Mouse (Mus musculus): ENCODE data around the gene Ak5. TPM values are rescaled to one million over a fixed set of nuclear protein-coding genes. Genes with fewer than 3 reads are reported as not detected.

The Ak5 gene
- polyA plus RNA-seq, 1 experiment from 2014 or later = 1.9 TPM

- WGBS = 82% methylated on average over 8 of the region's 8 CpGs
- no peak overlapping the region for H3K27ac ChIP-seq
- peaks cover 5% of the 10 kb centered on the region; the same call in 1 of the 2 replicates for H3K9me3 ChIP-seq
Measured at GRCm38 (mm10) chr3:152507900-152508299, 160.3 kb downstream of the Ak5 start.

GRCm38 (mm10) chr3:152498968-152499696 is 169.0 kb downstream of the Ak5 start:
- Histone ChIP-seq H3K4me1 (peaks cover 7% of the 10 kb centered on the region; the same call in 1 of the 2 replicates), H3K27me3 (no peaks in the 10 kb centered on the region), H3K36me3 (no peaks in the 10 kb centered on the region), H3K4me3 (no peak overlapping the region), H3K9ac (no peak overlapping the region), H3K4me2 (replicated peaks) (no peak overlapping the region), H3K27ac (no peak overlapping the region), H3K9me3 (no peaks in the 10 kb centered on the region)
- ATAC-seq (ENCODE audit: insufficient number of reproducible peaks, insufficient read depth, low FRiP score, low TSS enrichment) = no peak
- 72% methylated on average over 2 of the region's 2 CpGs for WGBS

More at GRCm38 (mm10) chr3:152507900-152508299, 160.3 kb downstream of the Ak5 start:
- Histone ChIP-seq H3K36me3 (no peaks in the 10 kb centered on the region), H3K4me2 (replicated peaks) (no peak overlapping the region), H3K9ac (no peak overlapping the region), H3K27me3 (no peaks in the 10 kb centered on the region), H3K4me1 (no peaks in the 10 kb centered on the region), H3K4me3 (no peak overlapping the region)
- ATAC-seq (ENCODE audit: insufficient number of reproducible peaks, insufficient read depth, low FRiP score, low TSS enrichment) = no peak

- no peak overlapping the region for H3K4me3 ChIP-seq
- H3K27ac ChIP-seq = no peak overlapping the region
- no peak for ATAC-seq (ENCODE audit: insufficient number of reproducible peaks, insufficient read depth, low FRiP score, low TSS enrichment)
- H3K27me3 ChIP-seq = no peaks in the 10 kb centered on the region
- WGBS = 87% methylated on average over 2 of the region's 2 CpGs
- H3K4me1 ChIP-seq = peaks cover 7% of the 10 kb centered on the region; the same call in 1 of the 2 replicates
- H3K4me2 ChIP-seq (replicated peaks) = no peak overlapping the region
- H3K36me3 ChIP-seq = no peaks in the 10 kb centered on the region
- H3K9ac ChIP-seq = no peak overlapping the region
- H3K9me3 ChIP-seq = no peaks in the 10 kb centered on the region
Measured at GRCm38 (mm10) chr3:152497842-152498241, 170.3 kb downstream of the Ak5 start.

GRCm38 (mm10) chr3:152497084-152497483 is 171.1 kb downstream of the Ak5 start:
- no peaks in the 10 kb centered on the region for H3K9me3 ChIP-seq
- H3K4me1 ChIP-seq = peaks cover 7% of the 10 kb centered on the region; the same call in 1 of the 2 replicates
- no peak overlapping the region for H3K9ac ChIP-seq
- H3K36me3 ChIP-seq = no peaks in the 10 kb centered on the region
- no peak overlapping the region for H3K4me2 ChIP-seq (replicated peaks)
- ATAC-seq (ENCODE audit: insufficient number of reproducible peaks, insufficient read depth, low FRiP score, low TSS enrichment) = no peak
- no peak overlapping the region for H3K4me3 ChIP-seq
- 55% methylated on average over 7 of the region's 7 CpGs for WGBS
- H3K27ac ChIP-seq = no peak overlapping the region
- no peaks in the 10 kb centered on the region for H3K27me3 ChIP-seq

GRCm38 (mm10) chr3:152495415-152495898 is 172.7 kb downstream of the Ak5 start:
- Histone ChIP-seq H3K4me1 (0 out of 2 replicates have a peak, but pooled peaks cover 4% of the 10 kb centered on the region), H3K4me3 (no peak overlapping the region), H3K9ac (no peak overlapping the region), H3K9me3 (no peaks in the 10 kb centered on the region), H3K36me3 (no peaks in the 10 kb centered on the region), H3K27me3 (no peaks in the 10 kb centered on the region), H3K27ac (0 out of 2 replicates have a peak overlapping the region, but pooled peaks have one; percentile 23), H3K4me2 (replicated peaks) (no peak overlapping the region)
- no peak for ATAC-seq (ENCODE audit: insufficient number of reproducible peaks, insufficient read depth, low FRiP score, low TSS enrichment)
- WGBS = 74% methylated on average over 8 of the region's 8 CpGs

- Histone ChIP-seq H3K36me3 (no peaks in the 10 kb centered on the region), H3K9me3 (no peaks in the 10 kb centered on the region), H3K4me1 (0 out of 2 replicates have a peak, but pooled peaks cover 4% of the 10 kb centered on the region), H3K27me3 (no peaks in the 10 kb centered on the region), H3K4me3 (no peak overlapping the region), H3K4me2 (replicated peaks) (no peak overlapping the region), H3K9ac (no peak overlapping the region), H3K27ac (0 out of 2 replicates have a peak overlapping the region, but pooled peaks have one; percentile 23)
- ATAC-seq (ENCODE audit: insufficient number of reproducible peaks, insufficient read depth, low FRiP score, low TSS enrichment) = 0 out of 2 replicates have a peak, but pooled peaks have one; percentile 15
- WGBS = 58% methylated on average over 12 of the region's 12 CpGs
Measured at GRCm38 (mm10) chr3:152494667-152495360, 173.3 kb downstream of the Ak5 start.

- H3K9ac ChIP-seq = no peak overlapping the region
- H3K36me3 ChIP-seq = no peaks in the 10 kb centered on the region
- 0 out of 2 replicates have a peak, but pooled peaks cover 4% of the 10 kb centered on the region for H3K4me1 ChIP-seq
- 72% methylated on average over 2 of the region's 2 CpGs for WGBS
- H3K4me3 ChIP-seq = no peak overlapping the region
- H3K27ac ChIP-seq = no peak overlapping the region
- H3K27me3 ChIP-seq = no peaks in the 10 kb centered on the region
- no peaks in the 10 kb centered on the region for H3K9me3 ChIP-seq
- ATAC-seq (ENCODE audit: insufficient number of reproducible peaks, insufficient read depth, low FRiP score, low TSS enrichment) = no peak
- H3K4me2 ChIP-seq (replicated peaks) = no peak overlapping the region
Measured at GRCm38 (mm10) chr3:152493813-152494212, 174.3 kb downstream of the Ak5 start.

- Histone ChIP-seq H3K9ac (no peak overlapping the region), H3K4me2 (replicated peaks) (no peak overlapping the region), H3K9me3 (no peaks in the 10 kb centered on the region), H3K27me3 (no peaks in the 10 kb centered on the region), H3K4me1 (0 out of 2 replicates have a peak, but pooled peaks cover 4% of the 10 kb centered on the region), H3K36me3 (no peaks in the 10 kb centered on the region), H3K4me3 (no peak overlapping the region), H3K27ac (no peak overlapping the region)
- ATAC-seq (ENCODE audit: insufficient number of reproducible peaks, insufficient read depth, low FRiP score, low TSS enrichment) = no peak
- 77% methylated on average over 6 of the region's 6 CpGs for WGBS
Measured at GRCm38 (mm10) chr3:152492241-152492640, 175.9 kb downstream of the Ak5 start.

- WGBS = 85% methylated on average over 5 of the region's 5 CpGs
Measured at GRCm38 (mm10) chr3:152490423-152490822, 177.7 kb downstream of the Ak5 start.

GRCm38 (mm10) chr3:152488964-152489363 is 179.2 kb downstream of the Ak5 start:
- Histone ChIP-seq H3K36me3 (no peaks in the 10 kb centered on the region), H3K27me3 (no peaks in the 10 kb centered on the region), H3K27ac (no peak overlapping the region), H3K4me1 (peaks cover 7% of the 10 kb centered on the region), H3K9ac (no peak overlapping the region), H3K4me2 (replicated peaks) (no peak overlapping the region), H3K4me3 (no peak overlapping the region), H3K9me3 (no peaks in the 10 kb centered on the region)
- ATAC-seq (ENCODE audit: insufficient number of reproducible peaks, insufficient read depth, low FRiP score, low TSS enrichment) = no peak
- 85% methylated on average over 4 of the region's 4 CpGs for WGBS

More at GRCm38 (mm10) chr3:152490423-152490822, 177.7 kb downstream of the Ak5 start:
- Histone ChIP-seq H3K4me2 (replicated peaks) (no peak overlapping the region), H3K27me3 (no peaks in the 10 kb centered on the region), H3K4me3 (no peak overlapping the region), H3K9me3 (no peaks in the 10 kb centered on the region), H3K36me3 (no peaks in the 10 kb centered on the region), H3K4me1 (no peaks in the 10 kb centered on the region), H3K27ac (no peak overlapping the region), H3K9ac (no peak overlapping the region)
- no peak for ATAC-seq (ENCODE audit: insufficient number of reproducible peaks, insufficient read depth, low FRiP score, low TSS enrichment)

- Histone ChIP-seq H3K4me3 (no peak overlapping the region), H3K4me1 (peaks cover 19% of the 10 kb centered on the region), H3K27me3 (no peaks in the 10 kb centered on the region), H3K27ac (peak overlapping the region; percentile 65), H3K9me3 (no peaks in the 10 kb centered on the region), H3K36me3 (no peaks in the 10 kb centered on the region), H3K4me2 (replicated peaks) (0 out of 2 replicates have a peak overlapping the region, but pooled peaks have one; percentile 1), H3K9ac (0 out of 2 replicates have a peak overlapping the region, but pooled peaks have one; percentile 10)
- ATAC-seq (ENCODE audit: insufficient number of reproducible peaks, insufficient read depth, low FRiP score, low TSS enrichment) = no peak
- WGBS = 44% methylated on average over 6 of the region's 6 CpGs
Measured at GRCm38 (mm10) chr3:152484206-152484605, 184.0 kb downstream of the Ak5 start.
